Mouse (Mus musculus): ENCODE data around the gene Scgn. TPM values are rescaled to one million over a fixed set of nuclear protein-coding genes. Genes with fewer than 3 reads are reported as not detected.
A peak's percentile ranks its signal among the peaks of the same experiment; 100 is the strongest.

Gene Scgn
- polyA plus RNA-seq, 1 experiment from 2014 or later = not detected

DNA sequence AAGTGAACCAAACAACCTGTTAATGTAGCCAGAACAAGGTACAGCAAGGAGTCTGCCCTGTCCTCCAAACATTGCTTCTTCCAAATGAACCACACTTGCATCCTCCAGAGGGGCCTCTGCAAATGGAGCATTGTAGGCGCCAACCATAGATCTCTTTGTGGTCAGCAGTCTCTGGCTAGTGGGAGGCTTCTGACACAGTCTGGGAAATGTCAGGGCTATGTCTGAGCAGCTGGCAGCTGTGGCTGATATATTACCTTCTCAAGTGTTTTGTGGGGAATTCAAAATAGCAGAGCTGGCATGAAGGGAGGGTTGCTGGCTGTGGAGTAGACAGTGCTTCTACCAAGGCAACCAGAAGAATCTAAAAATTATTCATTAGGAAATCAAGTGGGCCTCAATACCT is 74.9 kb downstream of the Scgn start:
- ATAC-seq (no peak), DNase-seq (no peak)
- Histone ChIP-seq H3K4me1 (ENCODE audit: insufficient read depth) (peaks cover 48% of the 10 kb centered on the region), H3K4me3 (ENCODE audit: low read depth, low read length) (no peak overlapping the region), H3K27ac (ENCODE audit: low read depth) (no peak overlapping the region), H3K4me2 (ENCODE audit: low read depth, low read length) (no peak overlapping the region), H3K27me3 (ENCODE audit: insufficient read depth, low read length) (no peaks in the 10 kb centered on the region), H3K36me3 (replicated peaks; ENCODE audit: insufficient read depth, low read length) (no peaks in the 10 kb centered on the region), H3K9me3 (ENCODE audit: low read length) (no peaks in the 10 kb centered on the region), H3K9ac (replicated peaks) (no peak overlapping the region)
- no peak for TF ChIP-seq EP300 (IDR thresholded peaks at IDR 0.05; ENCODE audit: low read depth)
- TF ChIP-seq CTCF (IDR thresholded peaks at IDR 0.05; ENCODE audit: low read depth) = no peak
- 67% methylated on average over 1 of the region's 1 CpGs for WGBS (ENCODE audit: insufficient replicate concordance)

DNA sequence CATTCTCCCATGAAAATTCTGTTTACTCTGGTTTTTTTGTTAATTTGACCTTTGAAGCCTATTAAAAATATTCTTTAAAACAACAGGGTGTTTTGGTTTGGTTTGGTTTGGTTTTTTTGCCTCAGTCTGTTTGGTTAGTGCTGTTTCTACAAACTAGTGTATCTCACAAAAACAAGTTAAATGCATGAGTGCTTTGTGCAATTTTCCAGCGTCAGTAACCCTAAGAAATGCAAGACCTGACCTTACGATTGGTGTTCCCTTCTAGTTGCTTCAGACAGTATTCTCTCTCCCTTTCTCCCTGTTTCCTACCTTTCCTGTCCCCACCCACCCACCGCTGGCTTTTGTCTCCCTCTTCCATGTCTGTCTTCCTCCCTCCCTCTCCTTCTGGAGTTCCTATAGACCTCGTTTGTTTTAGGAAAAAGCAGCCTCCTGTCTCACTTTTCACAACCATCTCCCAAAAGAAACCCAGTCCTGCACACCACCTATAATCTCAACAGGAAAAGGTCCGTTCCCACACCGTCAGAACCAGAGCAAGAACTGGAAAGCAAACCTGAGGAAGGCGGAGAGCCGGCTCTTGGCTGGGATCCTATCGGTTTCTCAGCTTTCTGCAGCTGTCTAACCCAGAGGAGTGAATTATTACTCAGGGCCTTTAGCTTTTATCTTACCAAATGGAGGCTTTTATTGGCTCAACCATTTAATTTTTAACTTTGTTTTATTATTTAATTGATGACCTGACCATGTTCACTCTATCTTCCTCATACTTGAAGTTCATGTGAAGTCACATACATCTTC is 76.4 kb downstream of the Scgn start, which contains the start of gene Slc17a4:
Gene Slc17a4 (minus strand): TSS at position 634 of the 792 bp plus-strand sequence.
- Histone ChIP-seq H3K4me3 (ENCODE audit: low read depth, low read length) (no peak within 1 kb of the TSS), H3K27ac (ENCODE audit: low read depth) (peak within 1 kb of the TSS; percentile 84), H3K9me3 (ENCODE audit: low read length) (no peaks in the 10 kb centered on the region), H3K27me3 (ENCODE audit: insufficient read depth, low read length) (no peaks in the 10 kb centered on the region), H3K9ac (replicated peaks) (no peak within 1 kb of the TSS; the same call in 1 of the 2 replicates), H3K4me1 (ENCODE audit: insufficient read depth) (peaks cover 55% of the 10 kb centered on the region), H3K4me2 (ENCODE audit: low read depth, low read length) (0 out of 2 replicates have a peak within 1 kb of the TSS, but pooled peaks have one; percentile 30), H3K36me3 (replicated peaks; ENCODE audit: insufficient read depth, low read length) (no peaks in the 10 kb centered on the region)
- no peak for TF ChIP-seq CTCF (IDR thresholded peaks at IDR 0.05; ENCODE audit: low read depth)
- no peak for TF ChIP-seq EP300 (IDR thresholded peaks at IDR 0.05; ENCODE audit: low read depth)
- DNase-seq = no peak
- ATAC-seq = no peak
- WGBS (ENCODE audit: insufficient replicate concordance) = 45% methylated on average over 9 of the region's 9 CpGs

DNA sequence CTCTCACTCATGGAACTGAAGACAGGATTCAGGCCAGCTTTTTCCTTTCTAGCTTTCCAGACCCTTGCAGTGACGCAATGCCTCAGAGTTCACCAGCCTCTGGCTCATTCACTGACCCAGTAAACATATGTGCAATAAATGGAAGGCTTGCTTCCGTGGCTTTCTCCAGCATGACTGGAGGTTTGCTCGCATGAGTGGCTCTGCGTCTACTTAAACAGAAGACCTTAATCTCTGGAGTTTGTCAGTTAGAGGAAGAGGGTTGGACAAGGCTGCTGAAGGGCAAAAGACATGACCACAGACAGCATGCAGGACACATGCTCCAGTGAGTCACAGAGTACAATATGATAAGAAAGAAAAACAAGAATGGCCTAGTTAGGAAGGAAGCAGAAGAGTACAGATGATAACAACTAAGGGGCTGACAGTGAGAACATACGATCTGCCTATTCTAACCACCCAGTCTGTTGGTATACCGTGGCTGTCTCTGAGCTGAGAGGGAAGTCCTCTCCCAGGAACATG is 77.2 kb downstream of the Scgn start:
- peak overlapping the region; percentile 84 for H3K27ac ChIP-seq (ENCODE audit: low read depth)
- peak; percentile 86 for ATAC-seq

DNA sequence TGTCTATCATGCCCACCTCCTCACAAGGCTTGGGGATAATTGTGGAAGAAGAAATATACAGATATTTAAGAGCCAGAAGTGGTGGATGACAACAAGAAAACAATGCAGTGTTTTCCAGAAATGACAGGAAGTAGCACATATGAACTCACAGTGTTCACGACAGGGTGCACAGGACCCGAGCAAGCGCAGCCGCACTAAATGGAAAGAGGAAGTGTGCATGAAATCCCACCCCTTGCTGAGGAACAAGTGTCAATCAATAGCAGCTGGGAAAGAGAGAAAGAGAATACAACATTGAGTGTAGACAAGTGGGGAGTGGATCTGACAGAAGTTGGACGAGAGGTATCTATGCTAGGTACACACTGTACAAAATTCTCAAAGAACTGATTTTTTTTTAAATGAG is 79.7 kb downstream of the Scgn start:
- H3K9ac ChIP-seq (replicated peaks) = no peak overlapping the region
- no peaks in the 10 kb centered on the region for H3K9me3 ChIP-seq (ENCODE audit: low read length)
- H3K27ac ChIP-seq (ENCODE audit: low read depth) = no peak overlapping the region
- 27% methylated on average over 5 of the region's 5 CpGs for WGBS (ENCODE audit: insufficient replicate concordance)
- H3K4me1 ChIP-seq (ENCODE audit: insufficient read depth) = peaks cover 47% of the 10 kb centered on the region
- no peak for DNase-seq
- no peaks in the 10 kb centered on the region for H3K27me3 ChIP-seq (ENCODE audit: insufficient read depth, low read length)
- H3K4me2 ChIP-seq (ENCODE audit: low read depth, low read length) = no peak overlapping the region
- no peak for ATAC-seq
- no peak for TF ChIP-seq CTCF (IDR thresholded peaks at IDR 0.05; ENCODE audit: low read depth)
- no peak for TF ChIP-seq EP300 (IDR thresholded peaks at IDR 0.05; ENCODE audit: low read depth)
- no peak overlapping the region for H3K4me3 ChIP-seq (ENCODE audit: low read depth, low read length)
- no peaks in the 10 kb centered on the region for H3K36me3 ChIP-seq (replicated peaks; ENCODE audit: insufficient read depth, low read length)

More for the DNA sequence above, 77.2 kb downstream of the Scgn start:
- Histone ChIP-seq H3K36me3 (replicated peaks; ENCODE audit: insufficient read depth, low read length) (no peaks in the 10 kb centered on the region), H3K4me3 (ENCODE audit: low read depth, low read length) (no peak overlapping the region), H3K4me1 (ENCODE audit: insufficient read depth) (peaks cover 55% of the 10 kb centered on the region), H3K9ac (replicated peaks) (no peak overlapping the region; the same call in 1 of the 2 replicates), H3K9me3 (ENCODE audit: low read length) (no peaks in the 10 kb centered on the region), H3K4me2 (ENCODE audit: low read depth, low read length) (no peak overlapping the region), H3K27me3 (ENCODE audit: insufficient read depth, low read length) (no peaks in the 10 kb centered on the region)
- DNase-seq = peak; percentile 67
- TF ChIP-seq EP300 (IDR thresholded peaks at IDR 0.05; ENCODE audit: low read depth) (peak; percentile 90), CTCF (IDR thresholded peaks at IDR 0.05; ENCODE audit: low read depth) (no peak)
- 3% methylated on average over 6 of the region's 6 CpGs for WGBS (ENCODE audit: insufficient replicate concordance)

DNA sequence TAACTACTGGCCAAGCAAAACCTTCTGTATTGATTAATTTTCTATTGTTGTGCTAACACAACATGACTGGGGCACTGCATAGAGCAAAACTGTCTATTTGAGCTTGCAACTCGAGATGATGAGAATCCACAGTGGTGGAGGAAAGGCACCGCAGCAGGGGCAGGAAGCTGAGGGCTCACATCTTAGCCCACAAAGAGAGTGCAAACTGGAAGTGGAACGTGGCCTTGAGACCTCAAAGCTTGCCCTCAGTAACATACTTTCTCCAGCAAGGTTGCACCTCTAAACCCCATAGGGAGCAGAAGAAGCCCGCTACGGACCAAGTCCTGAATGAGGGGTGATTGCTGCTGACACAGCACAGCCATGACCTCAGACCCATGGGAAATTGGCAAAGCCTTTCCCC is 80.9 kb downstream of the Scgn start:
- Histone ChIP-seq H3K4me2 (ENCODE audit: low read depth, low read length) (no peak overlapping the region), H3K36me3 (replicated peaks; ENCODE audit: insufficient read depth, low read length) (no peaks in the 10 kb centered on the region), H3K27me3 (ENCODE audit: insufficient read depth, low read length) (no peaks in the 10 kb centered on the region), H3K9ac (replicated peaks) (no peak overlapping the region), H3K9me3 (ENCODE audit: low read length) (no peaks in the 10 kb centered on the region), H3K4me3 (ENCODE audit: low read depth, low read length) (no peak overlapping the region), H3K4me1 (ENCODE audit: insufficient read depth) (peaks cover 35% of the 10 kb centered on the region), H3K27ac (ENCODE audit: low read depth) (no peak overlapping the region)
- TF ChIP-seq CTCF (IDR thresholded peaks at IDR 0.05; ENCODE audit: low read depth) (no peak), EP300 (IDR thresholded peaks at IDR 0.05; ENCODE audit: low read depth) (no peak)
- 42% methylated on average over 5 of the region's 5 CpGs for WGBS (ENCODE audit: insufficient replicate concordance)
- DNase-seq = no peak
- ATAC-seq = no peak

DNA sequence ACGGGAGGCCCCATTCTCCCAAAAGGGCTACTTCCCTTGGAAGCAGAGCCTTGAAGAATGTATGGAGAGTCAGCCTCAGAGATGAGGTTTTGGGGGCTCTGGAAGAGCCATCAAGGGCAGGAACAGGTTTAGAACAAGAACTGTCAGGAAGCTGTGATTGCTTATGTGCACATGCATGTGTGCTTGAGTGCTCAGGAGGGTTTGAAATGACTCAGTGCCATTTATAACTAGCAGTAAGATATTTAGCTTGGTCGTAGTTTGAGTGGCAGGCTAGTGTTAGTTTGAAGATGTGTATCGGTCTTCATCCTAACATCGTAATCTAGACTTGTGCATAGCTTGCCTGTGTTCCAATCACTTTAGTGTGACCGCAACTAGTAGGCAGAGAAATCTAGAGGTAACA is 84.1 kb downstream of the Scgn start:
- peaks cover 7% of the 10 kb centered on the region for H3K4me1 ChIP-seq (ENCODE audit: insufficient read depth)
- 86% methylated on average over 5 of the region's 5 CpGs for WGBS (ENCODE audit: insufficient replicate concordance)
- no peak for TF ChIP-seq EP300 (IDR thresholded peaks at IDR 0.05; ENCODE audit: low read depth)
- no peak for TF ChIP-seq CTCF (IDR thresholded peaks at IDR 0.05; ENCODE audit: low read depth)
- ATAC-seq = no peak
- H3K27ac ChIP-seq (ENCODE audit: low read depth) = no peak overlapping the region
- DNase-seq = no peak
- H3K36me3 ChIP-seq (replicated peaks; ENCODE audit: insufficient read depth, low read length) = no peaks in the 10 kb centered on the region
- no peak overlapping the region for H3K4me3 ChIP-seq (ENCODE audit: low read depth, low read length)
- no peaks in the 10 kb centered on the region for H3K27me3 ChIP-seq (ENCODE audit: insufficient read depth, low read length)
- H3K9me3 ChIP-seq (ENCODE audit: low read length) = no peaks in the 10 kb centered on the region
- no peak overlapping the region for H3K9ac ChIP-seq (replicated peaks)
- H3K4me2 ChIP-seq (ENCODE audit: low read depth, low read length) = no peak overlapping the region

Small RNA genes within 50 kb of the gene (microRNA-seq; reads per million reads assigned to microRNA genes)
- not detected for gene Gm44344

Other genes starting within 250 kb of the Scgn start
- gene Hist1h3c, start 245.6 kb downstream of the Scgn start, polyA plus RNA-seq (2015; fragmentation: Nextera tagmentation; extraction: Ambion mirVana) = 2.8 and 3.5 TPM in 2 replicates
- gene Hist1h2bb, start 244.5 kb downstream of the Scgn start, polyA plus RNA-seq (2015; fragmentation: Nextera tagmentation; extraction: Ambion mirVana) = 1.6 and 2.7 TPM in 2 replicates
- gene Hist1h2ab, start 240.1 kb downstream of the Scgn start, polyA plus RNA-seq (2015; fragmentation: Nextera tagmentation; extraction: Ambion mirVana) = 46.5 and 47.4 TPM in 2 replicates
- 10.2 and 16.0 TPM in 2 replicates for gene Hist1h3b, start 238.9 kb downstream of the Scgn start, polyA plus RNA-seq (2015; fragmentation: Nextera tagmentation; extraction: Ambion mirVana)
- 2.5 and 3.2 TPM in 2 replicates for gene Hist1h4b, start 234.2 kb downstream of the Scgn start, polyA plus RNA-seq (2015; fragmentation: Nextera tagmentation; extraction: Ambion mirVana)
- 0.40 and 0.49 TPM in 2 replicates for gene Hist1h4a, start 230.0 kb downstream of the Scgn start, polyA plus RNA-seq (2015; fragmentation: Nextera tagmentation; extraction: Ambion mirVana)
- 6.1 and 7.5 TPM in 2 replicates for gene Hist1h3a, start 228.8 kb downstream of the Scgn start, polyA plus RNA-seq (2015; fragmentation: Nextera tagmentation; extraction: Ambion mirVana)
- 2.8 and 4.6 TPM in 2 replicates for gene Hist1h1a, start 227.5 kb downstream of the Scgn start, polyA plus RNA-seq (2015; fragmentation: Nextera tagmentation; extraction: Ambion mirVana)
- not detected in 2 replicates for gene Trim38, start 221.3 kb downstream of the Scgn start, polyA plus RNA-seq (2015; fragmentation: Nextera tagmentation; extraction: Ambion mirVana)
- gene Slc17a2, start 184.2 kb downstream of the Scgn start, polyA plus RNA-seq (2015; fragmentation: Nextera tagmentation; extraction: Ambion mirVana) = 37.0 and 39.8 TPM in 2 replicates
- gene Slc17a3, start 151.8 kb downstream of the Scgn start, polyA plus RNA-seq (2015; fragmentation: Nextera tagmentation; extraction: Ambion mirVana) = 4.8 and 6.0 TPM in 2 replicates
- 1.0 and 1.2 TPM in 2 replicates for gene Slc17a1, start 123.5 kb downstream of the Scgn start, polyA plus RNA-seq (2015; fragmentation: Nextera tagmentation; extraction: Ambion mirVana)
- 1.1 and 2.0 TPM in 2 replicates for gene Slc17a4, start 76.2 kb downstream of the Scgn start, polyA plus RNA-seq (2015; fragmentation: Nextera tagmentation; extraction: Ambion mirVana)
- not detected in 2 replicates for gene Hist1h2ba, start 57.1 kb downstream of the Scgn start, polyA plus RNA-seq (2015; fragmentation: Nextera tagmentation; extraction: Ambion mirVana)
- gene Hist1h2aa, start 56.8 kb downstream of the Scgn start, polyA plus RNA-seq (2015; fragmentation: Nextera tagmentation; extraction: Ambion mirVana) = not detected in 2 replicates